Mouse (Mus musculus) embryonic facial prominence, embryonic 11.5 days (tissue): ENCODE measurements at regions not wholly inside any gene's neighbourhood (a gene's known extent, or its start where the extent isn't known, plus 50 kb on each side); places are given as distances from the start of the nearest gene placed in this dataset.

Source experiments
- ATAC-seq: fragments of 200-750 bp; cut with Nextera tagmentation; replicated peaks from 2 replicates; pipeline ENCODE4 v1.8.0; 2017; ENCODE audit warnings: low read depth; ENCODE audit not compliant: insufficient number of reproducible peaks, low FRiP score, low TSS enrichment
- DNase-seq: peaks from one replicate; pipeline ENCODE4 v3.0.0-alpha.2; 2015; ENCODE audit warnings: low spot score
- H3K27ac ChIP-seq: fragments of 300-500 bp; sonication (generic); replicated peaks from 2 replicates; pipeline ENCODE4 v1.5.1; 2014; ENCODE audit warnings: mild to moderate bottlenecking, low read depth, low read length, control low read depth
- H3K27me3 ChIP-seq: fragments of 300-500 bp; sonication (generic); 2 replicates; pipeline ENCODE4 v1.6.1; 2014; ENCODE audit warnings: mild to moderate bottlenecking, low read length, moderate library complexity, mixed read lengths; ENCODE audit not compliant: control insufficient read depth, insufficient read depth
- H3K36me3 ChIP-seq: fragments of 300-500 bp; sonication (generic); replicated peaks from 2 replicates; pipeline ENCODE4 v1.6.1; 2014; ENCODE audit warnings: low read depth, mild to moderate bottlenecking, low read length, moderate library complexity, mixed read lengths; ENCODE audit not compliant: control insufficient read depth, insufficient read depth
- H3K4me1 ChIP-seq: fragments of 300-500 bp; sonication (generic); 2 replicates; pipeline ENCODE4 v1.6.1; 2014; ENCODE audit warnings: low read length, mixed read lengths; ENCODE audit not compliant: control insufficient read depth, insufficient read depth
- H3K4me2 ChIP-seq: fragments of 300-500 bp; sonication (generic); 2 replicates; pipeline ENCODE4 v1.6.1; 2014; ENCODE audit warnings: low read depth, mild to moderate bottlenecking, control low read depth, low read length, moderate library complexity
- H3K4me3 ChIP-seq: fragments of 300-500 bp; sonication (generic); 2 replicates; pipeline ENCODE4 v1.5.1; 2014; ENCODE audit warnings: low read depth, low read length, control low read depth
- H3K9ac ChIP-seq: fragments of 300-500 bp; sonication (generic); replicated peaks from 2 replicates; pipeline ENCODE4 v1.6.1; 2014; ENCODE audit warnings: mild to moderate bottlenecking, control low read depth, low read length
- H3K9me3 ChIP-seq: fragments of 300-500 bp; sonication (generic); replicated peaks from 2 replicates; pipeline ENCODE4 v1.6.1; 2016; ENCODE audit warnings: mild to moderate bottlenecking, low read length, inconsistent platforms, mixed read lengths; ENCODE audit not compliant: control insufficient read depth
- WGBS: fragments of 180-500 bp; shearing (Covaris S2); extraction: QIAGEN DNeasy Blood & Tissue Kit; methylation state at CpG from one replicate; pipeline ENCODE4 v1.1.7; 2014; 5-methylcytosine and 5-hydroxymethylcytosine counted together

DNA sequence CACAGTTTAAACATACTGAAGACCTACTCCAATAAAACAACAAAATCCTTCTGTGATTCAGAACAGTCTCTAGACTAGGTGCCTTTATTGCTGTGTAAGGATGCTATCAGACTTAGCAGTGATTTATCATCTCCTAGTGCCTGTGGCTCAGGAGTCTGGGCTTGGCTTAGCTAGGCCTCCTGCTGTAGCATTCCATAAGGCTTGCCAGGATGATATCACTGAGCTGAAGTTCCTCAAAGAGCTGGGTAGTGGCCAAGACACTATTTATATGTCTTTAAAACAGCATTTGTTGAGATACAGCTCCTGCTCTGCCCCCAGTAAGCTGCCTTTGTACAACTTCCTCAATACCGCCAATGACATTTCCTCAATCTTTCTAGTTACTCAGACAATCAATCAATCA lies 193.4 kb upstream of the Pld5 start:
- no peak overlapping the region for H3K27ac ChIP-seq
- no peak for ATAC-seq
- H3K9ac ChIP-seq, result no peak overlapping the region
- H3K4me3 ChIP-seq, result no peak overlapping the region
- DNase-seq, result no peak
- no peaks in the 10 kb centered on the region for H3K9me3 ChIP-seq
- H3K4me1 ChIP-seq, result no peaks in the 10 kb centered on the region
- no peaks in the 10 kb centered on the region for H3K27me3 ChIP-seq
- no peaks in the 10 kb centered on the region for H3K36me3 ChIP-seq
- no peak overlapping the region for H3K4me2 ChIP-seq
- WGBS, result 94% methylated on average over 1 of the region's 1 CpGs

DNA sequence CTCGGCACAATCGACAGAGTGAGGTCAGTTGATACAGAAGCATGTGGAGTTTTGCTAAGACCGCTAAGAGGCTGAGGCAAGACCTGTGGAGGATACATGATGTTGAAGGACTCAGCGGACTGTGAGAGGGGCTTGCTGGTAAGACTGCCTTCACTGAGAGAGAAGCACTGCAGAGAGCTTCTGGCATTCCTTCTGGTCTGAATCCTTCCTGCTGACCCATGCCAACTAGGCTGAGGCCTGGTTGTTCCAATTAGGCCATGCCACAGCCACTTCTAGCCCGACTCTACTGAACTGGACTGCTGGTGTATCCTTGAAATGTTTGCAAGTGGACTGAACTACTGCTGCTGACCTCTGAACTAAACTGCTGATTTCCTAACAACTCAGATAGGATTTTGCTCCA lies 187.0 kb upstream of the Pld5 start:
- H3K27me3 ChIP-seq, result no peaks in the 10 kb centered on the region
- no peaks in the 10 kb centered on the region for H3K36me3 ChIP-seq
- no peak overlapping the region for H3K27ac ChIP-seq
- 80% methylated on average over 5 of the region's 5 CpGs for WGBS
- H3K4me2 ChIP-seq, result no peak overlapping the region
- no peaks in the 10 kb centered on the region for H3K9me3 ChIP-seq
- ATAC-seq (no peak), DNase-seq (no peak)
- no peak overlapping the region for H3K9ac ChIP-seq
- H3K4me3 ChIP-seq, result no peak overlapping the region
- no peaks in the 10 kb centered on the region for H3K4me1 ChIP-seq

GRCm38 (mm10) chr1:176446735-176447134 lies 171.6 kb upstream of the Pld5 start:
- no peak overlapping the region for H3K27ac ChIP-seq
- no peaks in the 10 kb centered on the region for H3K9me3 ChIP-seq
- H3K4me3 ChIP-seq, result no peak overlapping the region
- H3K36me3 ChIP-seq, result no peaks in the 10 kb centered on the region
- no peaks in the 10 kb centered on the region for H3K27me3 ChIP-seq
- H3K4me2 ChIP-seq, result no peak overlapping the region
- DNase-seq, result no peak
- ATAC-seq, result no peak
- H3K9ac ChIP-seq, result no peak overlapping the region
- 58% methylated on average over 4 of the region's 4 CpGs for WGBS
- H3K4me1 ChIP-seq, result no peaks in the 10 kb centered on the region

GRCm38 (mm10) chr1:176443712-176444111 lies 168.6 kb upstream of the Pld5 start:
- WGBS, result 81% methylated on average over 1 of the region's 1 CpGs
- Histone ChIP-seq H3K9me3 (no peaks in the 10 kb centered on the region), H3K4me2 (no peak overlapping the region), H3K36me3 (no peaks in the 10 kb centered on the region), H3K27me3 (no peaks in the 10 kb centered on the region), H3K27ac (no peak overlapping the region), H3K4me1 (no peaks in the 10 kb centered on the region), H3K4me3 (no peak overlapping the region), H3K9ac (no peak overlapping the region)
- DNase-seq, result no peak
- ATAC-seq, result no peak

GRCm38 (mm10) chr1:176440254-176440653 lies 165.1 kb upstream of the Pld5 start:
- no peak overlapping the region for H3K4me3 ChIP-seq
- H3K27me3 ChIP-seq, result no peaks in the 10 kb centered on the region
- H3K4me1 ChIP-seq, result no peaks in the 10 kb centered on the region
- no peaks in the 10 kb centered on the region for H3K36me3 ChIP-seq
- WGBS, result 85% methylated on average over 3 of the region's 3 CpGs
- DNase-seq, result no peak
- H3K9me3 ChIP-seq, result no peaks in the 10 kb centered on the region
- H3K27ac ChIP-seq, result no peak overlapping the region
- ATAC-seq, result no peak
- H3K9ac ChIP-seq, result no peak overlapping the region
- no peak overlapping the region for H3K4me2 ChIP-seq

DNA sequence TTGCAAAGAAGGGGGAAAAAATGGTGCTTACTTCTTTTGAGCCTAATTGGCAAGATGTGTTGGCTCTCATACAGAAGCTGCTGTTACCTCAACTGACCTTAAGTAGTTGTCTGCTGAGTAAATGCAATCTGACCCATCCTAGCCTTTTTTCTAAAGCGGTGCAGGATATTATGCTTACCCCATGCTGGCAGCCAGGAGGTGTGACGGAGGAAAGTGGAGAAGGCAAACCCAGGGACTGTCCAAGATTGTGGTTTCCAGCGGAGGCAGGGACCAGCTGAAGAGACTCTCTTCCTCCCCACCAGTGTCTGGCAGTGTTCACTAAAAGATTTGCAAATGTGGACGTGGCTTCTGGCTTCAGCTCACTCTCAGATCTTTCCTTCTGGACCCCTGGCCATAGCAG lies 152.7 kb upstream of the Pld5 start:
- ATAC-seq (no peak), DNase-seq (no peak)
- Histone ChIP-seq H3K36me3 (no peaks in the 10 kb centered on the region), H3K27ac (no peak overlapping the region), H3K4me2 (no peak overlapping the region), H3K4me1 (no peaks in the 10 kb centered on the region), H3K9ac (no peak overlapping the region), H3K27me3 (no peaks in the 10 kb centered on the region), H3K9me3 (no peaks in the 10 kb centered on the region), H3K4me3 (no peak overlapping the region)
- 38% methylated on average over 4 of the region's 4 CpGs for WGBS

DNA sequence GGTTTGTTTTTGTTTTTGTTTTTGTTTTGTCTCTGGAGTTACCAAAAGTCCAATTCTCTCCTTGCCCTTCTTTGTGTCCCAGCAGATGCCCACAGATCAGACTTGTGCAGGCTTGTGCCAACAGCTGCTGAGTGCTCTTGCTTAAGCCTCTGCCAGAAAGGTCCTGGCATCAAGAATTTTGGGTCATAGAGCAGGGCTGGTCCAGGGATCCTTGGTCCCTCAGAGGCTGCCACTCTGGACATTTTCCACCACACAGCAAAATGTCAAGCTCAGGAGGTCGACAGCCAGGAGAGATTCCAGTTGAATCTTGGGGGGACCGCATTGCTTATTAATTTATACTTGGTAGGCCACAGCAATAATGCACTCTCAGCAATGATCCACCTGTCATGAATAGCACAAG lies 151.9 kb upstream of the Pld5 start:
- ATAC-seq, result no peak
- Histone ChIP-seq H3K27me3 (no peaks in the 10 kb centered on the region), H3K9me3 (no peaks in the 10 kb centered on the region), H3K27ac (no peak overlapping the region), H3K9ac (no peak overlapping the region), H3K4me2 (no peak overlapping the region), H3K36me3 (no peaks in the 10 kb centered on the region), H3K4me3 (no peak overlapping the region), H3K4me1 (no peaks in the 10 kb centered on the region)
- WGBS, result 84% methylated on average over 2 of the region's 2 CpGs
- DNase-seq, result no peak

GRCm38 (mm10) chr1:176417251-176417650 lies 142.1 kb upstream of the Pld5 start:
- Histone ChIP-seq H3K4me1 (no peaks in the 10 kb centered on the region), H3K36me3 (no peaks in the 10 kb centered on the region), H3K9ac (no peak overlapping the region), H3K9me3 (no peaks in the 10 kb centered on the region), H3K27me3 (no peaks in the 10 kb centered on the region), H3K4me2 (no peak overlapping the region), H3K4me3 (no peak overlapping the region), H3K27ac (no peak overlapping the region)
- no peak for ATAC-seq
- WGBS, result 89% methylated on average over 1 of the region's 1 CpGs
- no peak for DNase-seq

DNA sequence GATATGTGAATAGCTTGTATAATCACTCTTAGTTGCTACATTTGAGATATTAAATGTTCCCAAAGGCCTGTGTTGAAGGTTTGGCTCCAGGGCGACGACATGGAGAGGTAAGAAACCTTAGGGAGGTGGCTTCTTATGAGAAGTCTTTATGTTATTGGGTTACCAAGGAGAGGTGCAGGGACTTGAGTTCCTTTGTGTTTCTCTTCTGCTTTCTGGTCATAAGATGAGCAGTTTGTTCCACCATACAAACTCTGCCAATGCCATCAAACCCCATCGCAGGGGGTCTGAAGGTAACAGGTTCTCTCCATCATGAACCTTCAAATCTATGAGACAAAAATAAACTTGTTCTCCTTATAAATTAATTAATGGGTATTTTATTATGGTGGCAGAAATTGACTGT lies 129.0 kb upstream of the Pld5 start:
- WGBS, result 88% methylated on average over 3 of the region's 3 CpGs
- Histone ChIP-seq H3K9me3 (no peaks in the 10 kb centered on the region), H3K27ac (no peak overlapping the region), H3K4me3 (no peak overlapping the region), H3K4me2 (no peak overlapping the region), H3K27me3 (no peaks in the 10 kb centered on the region), H3K36me3 (no peaks in the 10 kb centered on the region), H3K4me1 (no peaks in the 10 kb centered on the region), H3K9ac (no peak overlapping the region)
- no peak for ATAC-seq
- DNase-seq, result no peak
